Mouse (Mus musculus) intestine, embryonic 14.5 days (tissue): ENCODE data around the gene Olfr1335. TPM values are rescaled to one million over a fixed set of nuclear protein-coding genes. Genes with fewer than 3 reads are reported as not detected.
"Not testable (repeated sequence)": the region's sequence is repeated elsewhere in the genome, so short reads cannot be mapped to it uniquely, and the experiment has no call there.

Source experiments
- ATAC-seq: fragments of 200-750 bp; cut with Nextera tagmentation; replicated peaks from 2 replicates; pipeline ENCODE4 v1.8.0; 2017; ENCODE audit warnings: low read depth, moderate number of reproducible peaks, moderate TSS enrichment, moderate library complexity; ENCODE audit not compliant: low FRiP score, low TSS enrichment
- DNase-seq: peaks from one replicate; pipeline ENCODE4 v3.0.0-alpha.2; 2018; ENCODE audit warnings: low spot score
- H3K27ac ChIP-seq: fragments of 300-500 bp; sonication (generic); 2 replicates; pipeline ENCODE4 v1.5.1; 2014; ENCODE audit warnings: low read depth, mild to moderate bottlenecking, control low read depth
- H3K27me3 ChIP-seq: fragments of 300-500 bp; sonication (generic); replicated peaks from 2 replicates; pipeline ENCODE4 v1.6.1; 2014; ENCODE audit warnings: low read length, control low read depth; ENCODE audit not compliant: control insufficient read depth, insufficient read depth
- H3K36me3 ChIP-seq: fragments of 300-500 bp; sonication (generic); 2 replicates; pipeline ENCODE4 v1.6.1; 2014; ENCODE audit warnings: low read length, control low read depth; ENCODE audit not compliant: control insufficient read depth, insufficient read depth
- H3K4me1 ChIP-seq: fragments of 300-500 bp; sonication (generic); replicated peaks from 2 replicates; pipeline ENCODE4 v1.6.1; 2014; ENCODE audit warnings: low read length, control low read depth, mixed read lengths; ENCODE audit not compliant: control insufficient read depth, insufficient read depth
- H3K4me2 ChIP-seq: fragments of 300-500 bp; sonication (generic); 2 replicates; pipeline ENCODE4 v1.6.1; 2014; ENCODE audit warnings: low read length
- H3K4me3 ChIP-seq: fragments of 300-500 bp; sonication (generic); 2 replicates; pipeline ENCODE4 v1.5.1; 2014; ENCODE audit warnings: low read depth, low read length, control low read depth, mixed read lengths
- H3K9ac ChIP-seq: fragments of 300-500 bp; sonication (generic); 2 replicates; pipeline ENCODE4 v1.6.1; 2014; ENCODE audit warnings: mild to moderate bottlenecking, low read length
- H3K9me3 ChIP-seq: fragments of 300-500 bp; sonication (generic); 2 replicates; pipeline ENCODE4 v1.6.1; 2016; ENCODE audit warnings: low read length, control low read depth; ENCODE audit not compliant: control insufficient read depth
- WGBS: fragments of 180-500 bp; shearing (Covaris S2); extraction: QIAGEN DNeasy Blood & Tissue Kit; methylation state at CpG from one replicate; pipeline ENCODE4 v1.1.7; 2014; 5-methylcytosine and 5-hydroxymethylcytosine counted together
- polyA plus RNA-seq: library from polyadenylated mRNA; unstranded; fragments of >200 nt; fragmentation: Nextera tagmentation; extraction: Ambion mirVana; gene quantifications from 2 replicates; pipeline ENCODE4 v1.2.1, GENCODE M21; 2014

Gene Olfr1335
- polyA plus RNA-seq: not detected in 2 replicates

DNA sequence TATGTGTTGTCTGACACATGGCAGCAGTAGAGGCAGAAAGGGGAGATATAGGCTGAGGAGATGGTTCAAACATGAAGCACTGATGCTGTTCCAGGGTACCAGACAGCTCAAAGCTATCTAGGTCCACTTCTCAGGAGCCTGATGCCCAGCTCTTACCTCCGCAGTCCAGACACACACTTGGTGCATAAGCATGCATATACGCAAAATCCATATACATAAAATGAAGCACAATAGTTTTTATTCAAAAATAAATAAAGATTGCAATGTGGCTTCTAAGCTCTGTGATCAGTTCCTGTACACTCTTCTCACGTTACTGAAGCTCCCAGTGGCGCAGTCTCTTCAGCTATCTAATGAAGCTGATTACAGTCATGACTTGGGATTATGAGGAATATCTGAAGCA is at the start of gene Olfr1335:
TSS of gene Olfr1335 (minus strand) at position 101 of the 400 bp plus-strand sequence.
- H3K4me1 ChIP-seq: no peaks in the 10 kb centered on the region

DNA sequence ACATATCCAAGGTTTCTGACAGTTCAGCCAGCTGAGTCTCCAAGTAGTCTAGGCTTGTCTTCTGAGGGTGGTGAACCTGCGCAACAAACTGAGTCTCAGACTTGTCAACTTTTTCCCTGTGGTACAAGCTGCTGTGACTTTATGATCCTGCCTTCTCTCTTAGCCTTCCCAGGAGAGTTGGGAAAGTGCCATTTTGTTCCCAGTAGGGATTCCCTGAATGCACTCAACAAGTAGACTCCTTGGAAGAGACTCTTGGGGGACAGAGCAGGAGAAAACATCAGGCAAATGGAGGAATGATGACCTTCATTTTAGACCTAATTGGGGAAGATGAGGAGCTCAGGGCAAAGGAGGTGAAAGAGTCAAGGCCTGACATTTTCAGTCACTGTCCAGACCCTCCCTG is 26.4 kb upstream of the Olfr1335 start, which contains the start of gene Olfr1333:
TSS of gene Olfr1333 (minus strand) at position 101 of the 400 bp plus-strand sequence.
- Histone ChIP-seq H3K36me3 (no peaks in the 10 kb centered on the region), H3K9me3 (no peaks in the 10 kb centered on the region), H3K4me2 (no peak within 1 kb of the TSS), H3K27me3 (no peaks in the 10 kb centered on the region), H3K9ac (no peak within 1 kb of the TSS), H3K4me3 (no peak within 1 kb of the TSS), H3K27ac (no peak within 1 kb of the TSS), H3K4me1 (no peaks in the 10 kb centered on the region)
- no peak for ATAC-seq
- 94% methylated on average over 1 of the region's 1 CpGs for WGBS
- no peak for DNase-seq

More for the DNA sequence above, at the start of gene Olfr1335:
- DNase-seq (no peak), ATAC-seq (no peak)
- no peaks in the 10 kb centered on the region for H3K36me3 ChIP-seq
- H3K27ac ChIP-seq: no peak within 1 kb of the TSS
- H3K9ac ChIP-seq: no peak within 1 kb of the TSS
- WGBS: 87% methylated on average over 4 of the region's 4 CpGs
- no peaks in the 10 kb centered on the region for H3K9me3 ChIP-seq
- no peaks in the 10 kb centered on the region for H3K27me3 ChIP-seq
- no peak within 1 kb of the TSS for H3K4me3 ChIP-seq
- H3K4me2 ChIP-seq: no peak within 1 kb of the TSS

DNA sequence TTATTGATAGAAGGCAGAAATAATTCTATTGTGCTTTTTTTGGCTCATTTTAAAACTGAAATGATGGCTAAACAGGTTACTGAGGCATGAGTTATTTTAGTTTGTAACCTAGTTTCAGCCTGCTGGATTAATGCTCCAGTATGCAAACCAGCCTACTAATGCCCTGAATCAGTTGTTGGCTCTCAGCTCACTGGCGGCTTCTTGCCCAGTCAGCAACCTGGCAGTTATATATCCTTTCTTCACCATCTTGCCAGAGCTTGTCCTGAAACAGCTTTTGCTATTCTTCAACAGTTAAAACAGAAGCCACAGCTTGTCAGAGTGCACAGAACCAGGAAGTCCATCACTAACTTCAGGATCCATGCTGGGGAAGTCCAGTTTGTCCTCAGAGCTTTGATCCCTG is 9.2 kb upstream of the Olfr1335 start:
- Histone ChIP-seq H3K4me3 (no peak overlapping the region), H3K27me3 (no peaks in the 10 kb centered on the region), H3K4me2 (no peak overlapping the region), H3K9ac (no peak overlapping the region), H3K36me3 (no peaks in the 10 kb centered on the region), H3K27ac (no peak overlapping the region), H3K4me1 (no peaks in the 10 kb centered on the region), H3K9me3 (no peaks in the 10 kb centered on the region)
- ATAC-seq (no peak), DNase-seq (no peak)
- WGBS: 88% methylated on average over 1 of the region's 1 CpGs

DNA sequence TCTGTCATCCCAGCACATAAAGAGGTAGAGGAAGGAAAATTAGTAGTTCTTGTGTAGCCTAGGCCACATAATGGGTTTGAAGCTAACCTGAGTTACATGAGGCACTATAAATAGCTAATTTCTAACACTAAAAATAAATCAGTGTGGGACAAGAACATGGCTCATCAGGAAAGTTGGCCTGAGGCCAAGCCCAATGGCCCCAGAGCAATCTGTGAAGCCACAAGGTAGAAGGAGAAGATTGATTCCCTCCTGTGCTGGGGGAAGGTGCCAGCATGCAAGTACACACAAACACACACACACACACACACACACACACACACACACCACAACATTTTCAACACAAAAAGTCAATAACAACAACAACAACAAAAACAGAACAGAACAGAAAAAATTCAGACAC is 16.9 kb downstream of the Olfr1335 start:
- not testable (repeated sequence) for H3K36me3 ChIP-seq, DNase-seq, ATAC-seq, H3K4me3 ChIP-seq, H3K9ac ChIP-seq, H3K4me2 ChIP-seq, H3K27ac ChIP-seq, H3K4me1 ChIP-seq, H3K9me3 ChIP-seq, H3K27me3 ChIP-seq

DNA sequence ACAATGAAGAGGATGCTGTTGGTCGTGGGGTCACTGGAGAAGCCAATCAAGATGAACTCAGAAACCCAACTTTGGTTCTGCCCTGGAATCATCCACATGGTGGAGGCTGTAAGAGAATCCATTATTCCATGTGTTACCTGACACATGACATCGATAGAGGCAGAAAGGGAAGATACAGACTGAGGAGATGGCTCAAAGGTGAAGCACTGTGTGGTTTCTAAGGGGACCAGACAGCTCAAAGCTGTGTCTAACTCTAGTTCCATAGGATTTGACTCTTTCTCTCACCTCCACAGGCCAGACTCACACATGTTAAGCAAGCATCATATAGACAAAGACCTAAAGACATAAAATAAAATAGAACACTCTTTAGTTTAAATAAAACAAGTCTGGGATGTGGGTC is 27.3 kb downstream of the Olfr1335 start, which contains the start of gene Olfr1337:
TSS of gene Olfr1337 (minus strand) at position 101 of the 400 bp plus-strand sequence.
- no peak for ATAC-seq
- Histone ChIP-seq H3K4me1 (no peaks in the 10 kb centered on the region), H3K36me3 (no peaks in the 10 kb centered on the region), H3K9me3 (no peaks in the 10 kb centered on the region), H3K27me3 (no peaks in the 10 kb centered on the region), H3K9ac (no peak within 1 kb of the TSS), H3K27ac (no peak within 1 kb of the TSS), H3K4me3 (no peak within 1 kb of the TSS), H3K4me2 (no peak within 1 kb of the TSS)
- DNase-seq: no peak
- WGBS: 85% methylated on average over 2 of the region's 2 CpGs

Other genes with a start within 250 kb of the Olfr1335 start
- 0.27 and 0.41 TPM in 2 replicates for gene Cfap57, start 189.2 kb downstream of the Olfr1335 start, polyA plus RNA-seq
- 161 and 167 TPM in 2 replicates for gene Ebna1bp2, start 189.1 kb downstream of the Olfr1335 start, polyA plus RNA-seq
- gene Olfr62, start 151.0 kb downstream of the Olfr1335 start, polyA plus RNA-seq: not detected in 2 replicates
- gene Olfr1342, start 117.2 kb downstream of the Olfr1335 start, polyA plus RNA-seq: not detected in 2 replicates
- gene Olfr1341, start 106.4 kb downstream of the Olfr1335 start, polyA plus RNA-seq: not detected in 2 replicates
- gene Olfr1340, start 89.8 kb downstream of the Olfr1335 start, polyA plus RNA-seq: not detected in 2 replicates
- not detected in 2 replicates for gene Olfr1339, start 77.8 kb downstream of the Olfr1335 start, polyA plus RNA-seq
- not detected in 2 replicates for gene Olfr1338, start 51.2 kb downstream of the Olfr1335 start, polyA plus RNA-seq
- not detected in 2 replicates for gene Olfr1337, start 27.4 kb downstream of the Olfr1335 start, polyA plus RNA-seq
- gene Olfr1333, start 26.3 kb upstream of the Olfr1335 start, polyA plus RNA-seq: not detected in 2 replicates
- not detected in 2 replicates for gene Olfr1331, start 54.7 kb upstream of the Olfr1335 start, polyA plus RNA-seq
- gene Olfr1330, start 78.7 kb upstream of the Olfr1335 start, polyA plus RNA-seq: not detected in 2 replicates
- not detected in 2 replicates for gene Olfr1329, start 107.5 kb upstream of the Olfr1335 start, polyA plus RNA-seq
- not detected in 2 replicates for gene Olfr1328, start 128.7 kb upstream of the Olfr1335 start, polyA plus RNA-seq
- not detected in 2 replicates for gene Lao1, start 151.6 kb upstream of the Olfr1335 start, polyA plus RNA-seq